Mouse (Mus musculus) liver, embryonic 11.5 days (tissue): ENCODE data around the gene Casz1. TPM values are rescaled to one million over a fixed set of nuclear protein-coding genes. Genes with fewer than 3 reads are reported as not detected.

Experiments used
- ATAC-seq: fragments of 200-750 bp; cut with Nextera tagmentation; replicated peaks from 2 replicates; pipeline ENCODE4 v1.8.0; 2017; ENCODE audit warnings: moderate number of reproducible peaks, mild to moderate bottlenecking, moderate TSS enrichment, moderate library complexity; ENCODE audit not compliant: low FRiP score
- DNase-seq: peaks from one replicate; pipeline ENCODE4 v3.0.0-alpha.2; 2017; ENCODE audit warnings: low spot score
- H3K27ac ChIP-seq: fragments of 300-500 bp; sonication (generic); 2 replicates; pipeline ENCODE4 v1.5.1; 2014; ENCODE audit warnings: mild to moderate bottlenecking, low read depth, low read length, control low read depth
- H3K27me3 ChIP-seq: fragments of 300-500 bp; sonication (generic); replicated peaks from 2 replicates; pipeline ENCODE4 v1.6.1; 2014; ENCODE audit warnings: low read length, mixed read lengths; ENCODE audit not compliant: control insufficient read depth, insufficient read depth
- H3K36me3 ChIP-seq: fragments of 300-500 bp; sonication (generic); 2 replicates; pipeline ENCODE4 v1.6.1; 2014; ENCODE audit warnings: mild to moderate bottlenecking, low read length, moderate library complexity, mixed read lengths; ENCODE audit not compliant: control insufficient read depth, insufficient read depth
- H3K4me1 ChIP-seq: fragments of 300-500 bp; sonication (generic); replicated peaks from 2 replicates; pipeline ENCODE4 v1.6.1; 2014; ENCODE audit warnings: low read length, mixed read lengths; ENCODE audit not compliant: control insufficient read depth, insufficient read depth
- H3K4me2 ChIP-seq: fragments of 300-500 bp; sonication (generic); 2 replicates; pipeline ENCODE4 v1.6.1; 2014; ENCODE audit warnings: mild to moderate bottlenecking, control low read depth, moderate library complexity
- H3K4me3 ChIP-seq: fragments of 300-500 bp; sonication (generic); 2 replicates; pipeline ENCODE4 v1.5.1; 2014; ENCODE audit warnings: low read depth, low read length, control low read depth
- H3K9ac ChIP-seq: fragments of 300-500 bp; sonication (generic); 2 replicates; pipeline ENCODE4 v1.6.1; 2014; ENCODE audit warnings: low read depth, low read length, control low read depth
- H3K9me3 ChIP-seq: fragments of 300-500 bp; sonication (generic); 2 replicates; pipeline ENCODE4 v1.6.1; 2016; ENCODE audit warnings: low read length, inconsistent platforms, mixed read lengths; ENCODE audit not compliant: control insufficient read depth
- WGBS: fragments of 180-500 bp; shearing (Covaris S2); extraction: QIAGEN DNeasy Blood & Tissue Kit; methylation state at CpG from one replicate; pipeline ENCODE4 v1.1.7; 2014; 5-methylcytosine and 5-hydroxymethylcytosine counted together
- polyA plus RNA-seq: library from polyadenylated mRNA; unstranded; fragments of >200 nt; fragmentation: Nextera tagmentation; extraction: Ambion mirVana; gene quantifications from 2 replicates; pipeline ENCODE4 v1.2.1, GENCODE M21; 2014

The Casz1 gene
- polyA plus RNA-seq, 1 experiment from 2014 or later = 1.0 TPM

GRCm38 (mm10) chr4:148984701-148985540 is 180.7 kb downstream of the Casz1 start:
- Histone ChIP-seq H3K27ac (no peak overlapping the region), H3K4me1 (peaks cover 22% of the 10 kb centered on the region), H3K27me3 (no peaks in the 10 kb centered on the region), H3K9ac (no peak overlapping the region), H3K9me3 (no peaks in the 10 kb centered on the region), H3K4me2 (no peak overlapping the region), H3K4me3 (no peak overlapping the region), H3K36me3 (0 out of 2 replicates have a peak, but pooled peaks cover 3% of the 10 kb centered on the region)
- ATAC-seq (no peak), DNase-seq (no peak)
- 85% methylated on average over 19 of the region's 19 CpGs for WGBS

DNA sequence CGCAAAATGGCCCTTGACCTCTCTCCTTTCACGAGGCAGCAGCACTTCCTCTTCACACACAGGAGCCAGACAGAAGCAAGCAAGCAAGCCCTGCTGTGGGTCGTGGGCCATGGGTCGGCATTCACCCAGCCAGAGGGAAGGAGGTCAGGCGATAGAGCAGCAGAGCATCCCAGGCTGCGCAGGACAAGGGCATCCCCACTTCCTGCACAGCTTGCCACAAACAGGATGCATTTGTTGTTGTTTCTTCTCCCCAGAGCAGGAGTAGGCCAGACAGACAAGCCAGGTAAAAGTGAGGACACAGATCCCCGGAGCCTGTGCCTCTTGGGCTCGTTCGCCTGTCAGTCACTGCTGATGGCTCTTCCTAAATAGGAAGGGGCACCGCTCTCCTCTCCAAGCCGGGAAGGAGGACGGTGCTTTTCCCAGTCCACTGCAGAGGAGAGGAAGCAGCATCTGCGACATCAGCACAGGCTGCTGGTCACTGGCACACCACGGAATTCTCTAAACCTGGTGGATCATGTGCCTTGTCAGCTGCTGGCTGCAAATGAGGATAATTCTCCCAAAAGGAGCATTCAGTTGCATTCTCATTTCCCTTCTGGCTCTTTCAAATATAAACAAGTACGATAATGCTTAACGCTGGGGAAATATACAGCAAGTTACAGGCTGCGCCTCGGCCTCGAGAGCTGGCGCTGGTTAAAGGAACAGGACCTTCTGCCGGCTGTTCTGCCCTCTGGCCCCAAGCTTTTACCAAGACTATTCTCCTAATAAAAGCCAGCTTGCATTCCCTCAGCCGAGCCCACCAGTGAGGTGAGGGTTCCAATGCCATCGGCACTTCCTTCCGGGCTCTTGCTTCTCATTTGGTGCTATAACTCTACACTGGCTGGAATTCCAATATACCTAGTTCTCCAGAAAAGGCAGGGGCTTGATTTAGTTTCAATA is 181.6 kb downstream of the Casz1 start:
- no peak overlapping the region for H3K4me2 ChIP-seq
- H3K27me3 ChIP-seq = no peaks in the 10 kb centered on the region
- DNase-seq (no peak), ATAC-seq (no peak)
- 66% methylated on average over 24 of the region's 24 CpGs for WGBS
- no peak overlapping the region for H3K9ac ChIP-seq
- H3K4me1 ChIP-seq = peaks cover 22% of the 10 kb centered on the region
- H3K36me3 ChIP-seq = 0 out of 2 replicates have a peak, but pooled peaks cover 3% of the 10 kb centered on the region
- no peak overlapping the region; the same call in 1 of the 2 replicates for H3K27ac ChIP-seq
- no peak overlapping the region for H3K4me3 ChIP-seq
- no peaks in the 10 kb centered on the region for H3K9me3 ChIP-seq

- ATAC-seq (no peak), DNase-seq (no peak)
- WGBS = 58% methylated on average over 2 of the region's 2 CpGs
- H3K4me1 ChIP-seq = peaks cover 22% of the 10 kb centered on the region
- no peak overlapping the region for H3K9ac ChIP-seq
- no peaks in the 10 kb centered on the region for H3K36me3 ChIP-seq
- H3K9me3 ChIP-seq = no peaks in the 10 kb centered on the region
- no peak overlapping the region for H3K4me3 ChIP-seq
- H3K27ac ChIP-seq = no peak overlapping the region
- no peak overlapping the region for H3K4me2 ChIP-seq
- H3K27me3 ChIP-seq = no peaks in the 10 kb centered on the region
Observed at GRCm38 (mm10) chr4:148990038-148990437, 185.8 kb downstream of the Casz1 start.

- Histone ChIP-seq H3K4me3 (no peak overlapping the region), H3K9ac (no peak overlapping the region), H3K36me3 (no peaks in the 10 kb centered on the region; the same call in 1 of the 2 replicates), H3K4me2 (no peak overlapping the region), H3K27me3 (no peaks in the 10 kb centered on the region), H3K27ac (no peak overlapping the region), H3K4me1 (no peaks in the 10 kb centered on the region), H3K9me3 (no peaks in the 10 kb centered on the region)
- DNase-seq (no peak), ATAC-seq (no peak)
- WGBS = 86% methylated on average over 5 of the region's 5 CpGs
Observed at GRCm38 (mm10) chr4:148993948-148994347, 189.7 kb downstream of the Casz1 start.

GRCm38 (mm10) chr4:149000746-149001145 is 196.5 kb downstream of the Casz1 start:
- DNase-seq (no peak), ATAC-seq (no peak)
- H3K4me1 ChIP-seq = no peaks in the 10 kb centered on the region
- no peak overlapping the region for H3K4me3 ChIP-seq
- H3K36me3 ChIP-seq = peaks cover 4% of the 10 kb centered on the region
- H3K27ac ChIP-seq = no peak overlapping the region
- no peaks in the 10 kb centered on the region for H3K9me3 ChIP-seq
- 91% methylated on average over 6 of the region's 6 CpGs for WGBS
- H3K27me3 ChIP-seq = no peaks in the 10 kb centered on the region
- H3K9ac ChIP-seq = no peak overlapping the region
- no peak overlapping the region for H3K4me2 ChIP-seq

GRCm38 (mm10) chr4:149001515-149001914 is 197.3 kb downstream of the Casz1 start:
- Histone ChIP-seq H3K4me2 (no peak overlapping the region), H3K4me3 (no peak overlapping the region), H3K27me3 (no peaks in the 10 kb centered on the region), H3K36me3 (peaks cover 4% of the 10 kb centered on the region), H3K9ac (no peak overlapping the region), H3K9me3 (no peaks in the 10 kb centered on the region), H3K4me1 (no peaks in the 10 kb centered on the region), H3K27ac (no peak overlapping the region)
- ATAC-seq (no peak), DNase-seq (no peak)
- WGBS = 79% methylated on average over 5 of the region's 5 CpGs

GRCm38 (mm10) chr4:149002441-149003093 is 198.3 kb downstream of the Casz1 start:
- no peaks in the 10 kb centered on the region for H3K9me3 ChIP-seq
- H3K27me3 ChIP-seq = no peaks in the 10 kb centered on the region
- no peaks in the 10 kb centered on the region for H3K4me1 ChIP-seq
- ATAC-seq (no peak), DNase-seq (no peak)
- no peak overlapping the region for H3K4me3 ChIP-seq
- no peak overlapping the region for H3K27ac ChIP-seq
- 90% methylated on average over 11 of the region's 11 CpGs for WGBS
- H3K9ac ChIP-seq = no peak overlapping the region
- H3K36me3 ChIP-seq = peaks cover 4% of the 10 kb centered on the region
- H3K4me2 ChIP-seq = no peak overlapping the region
